Mouse (Mus musculus): ENCODE measurements around the gene Rpusd1.

Rpusd1 gene

DNA sequence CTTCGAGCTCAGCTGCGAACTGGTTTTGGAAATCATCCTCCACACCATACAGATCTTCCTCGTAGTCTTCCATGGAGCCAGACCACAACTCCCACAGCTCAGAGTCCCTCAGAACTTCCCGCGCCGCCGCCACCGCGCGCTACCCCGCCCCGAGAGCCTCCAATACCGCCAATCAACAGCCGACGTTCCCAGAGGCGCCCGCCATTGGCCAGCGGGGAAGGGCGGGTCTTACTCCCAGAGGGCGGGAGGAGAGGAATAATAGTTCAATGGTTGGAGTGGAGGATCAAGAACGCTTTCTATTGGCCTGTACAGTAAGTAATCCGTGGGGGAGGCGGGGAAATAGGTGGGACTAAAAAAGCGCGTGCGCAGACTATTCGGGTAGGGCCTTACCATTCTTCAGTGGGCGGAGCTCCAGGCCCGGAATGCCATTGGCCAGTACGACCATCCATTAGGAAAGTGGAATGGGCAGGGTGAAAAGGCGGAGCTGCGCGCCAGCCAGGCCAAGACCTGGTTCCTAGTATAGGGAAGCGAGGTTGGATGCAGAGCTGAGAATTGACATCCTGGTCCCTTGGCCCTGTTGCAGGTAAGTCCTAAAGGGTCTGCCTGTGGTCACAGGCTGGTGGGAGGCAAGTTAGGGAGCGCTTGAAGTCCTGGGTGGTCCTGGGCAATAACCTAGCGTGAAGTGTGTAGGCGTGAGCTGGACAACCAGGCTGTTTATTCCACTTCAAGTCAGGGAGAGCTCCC, at the start of gene Rpusd1, which contains the start of gene Chtf18:
Gene Rpusd1, plus strand, starts transcription at position 406 of the 744 bp plus-strand sequence.
Gene Chtf18, minus strand, starts transcription at position 155 of the 744 bp plus-strand sequence.
- peak; percentile 93 for DNase-seq (ENCODE audit: low spot score)

DNA sequence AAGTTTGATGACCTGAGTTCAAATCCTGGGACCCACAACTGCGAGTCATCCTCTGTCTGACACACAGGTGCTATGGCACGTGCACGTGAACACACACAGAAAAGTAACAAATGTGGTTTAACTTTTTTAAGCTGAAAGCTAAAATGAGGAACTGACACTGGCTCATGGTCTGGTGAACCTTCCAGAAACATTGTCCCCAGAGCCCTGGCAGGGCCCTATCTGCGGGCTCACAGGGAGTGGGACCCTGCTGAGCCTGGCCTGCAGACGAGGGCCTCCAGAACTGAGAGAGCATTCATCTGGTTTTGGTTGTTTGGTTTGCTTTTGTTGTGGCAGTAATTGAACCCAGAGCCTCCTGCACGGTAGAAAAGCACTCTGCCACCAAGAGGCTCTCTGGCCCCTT, 49.5 kb upstream of the Rpusd1 start:
- DNase-seq (ENCODE audit: low spot score) = no peak

DNA sequence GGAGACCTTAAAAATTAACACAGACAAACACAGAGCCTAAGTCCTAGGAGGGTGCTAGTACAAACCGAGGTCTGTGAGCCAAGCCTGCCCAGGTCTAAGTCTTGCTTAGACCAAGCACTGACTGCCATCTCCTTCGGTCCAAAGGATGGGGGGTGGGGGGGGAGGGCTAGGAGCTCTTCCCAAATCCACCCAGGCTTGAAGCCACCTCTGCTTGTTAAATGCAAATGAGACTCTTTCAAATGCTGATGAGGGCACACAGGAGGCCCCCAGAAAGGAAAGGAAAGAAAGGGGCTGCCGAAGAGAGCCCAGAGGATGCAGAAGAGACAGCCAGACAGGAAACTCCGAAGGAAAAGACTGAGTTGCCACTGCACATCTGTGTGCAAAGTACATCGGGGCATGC, 47.7 kb upstream of the Rpusd1 start:
- no peak for DNase-seq (ENCODE audit: low spot score)

DNA sequence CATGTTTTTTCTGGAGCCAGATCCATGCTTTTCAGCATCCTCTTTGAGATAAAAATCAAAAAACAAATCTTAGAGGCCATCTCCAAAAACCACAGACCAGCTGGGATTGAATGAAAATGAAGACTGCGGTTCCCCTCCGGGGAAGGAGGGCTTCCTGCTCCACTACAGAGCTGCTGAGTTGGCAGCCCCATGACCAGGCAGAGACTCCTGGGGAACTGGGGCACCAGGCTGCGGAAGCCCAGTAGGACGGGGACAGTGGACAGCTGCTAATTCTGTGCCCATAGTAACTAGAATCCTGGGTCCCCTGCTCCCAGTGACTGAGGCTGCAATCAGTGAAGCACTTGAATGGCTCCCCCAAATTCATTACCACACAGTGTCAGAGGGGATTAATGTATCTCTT, 45.8 kb upstream of the Rpusd1 start:
- no peak for DNase-seq (ENCODE audit: low spot score)

DNA sequence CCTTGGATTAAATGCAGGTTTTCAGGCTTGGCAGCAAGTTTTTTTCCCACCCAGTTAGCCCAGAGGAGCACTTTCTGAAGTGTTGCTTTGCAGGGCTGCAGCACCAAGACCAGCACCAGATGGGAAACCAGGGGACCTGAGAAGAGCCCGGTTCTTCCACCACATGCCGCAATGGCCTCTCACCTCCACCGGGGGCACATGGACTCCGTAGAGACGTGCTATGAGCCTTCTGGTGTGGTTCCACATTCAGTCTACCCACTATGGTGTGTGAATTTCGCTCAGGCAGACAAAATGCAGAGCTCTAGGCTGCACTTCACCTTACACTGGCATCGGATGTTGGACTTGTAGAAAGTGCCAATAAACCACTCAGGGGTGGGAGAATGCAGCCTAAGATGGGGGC, 41.1 kb upstream of the Rpusd1 start:
- DNase-seq (ENCODE audit: low spot score) = no peak

DNA sequence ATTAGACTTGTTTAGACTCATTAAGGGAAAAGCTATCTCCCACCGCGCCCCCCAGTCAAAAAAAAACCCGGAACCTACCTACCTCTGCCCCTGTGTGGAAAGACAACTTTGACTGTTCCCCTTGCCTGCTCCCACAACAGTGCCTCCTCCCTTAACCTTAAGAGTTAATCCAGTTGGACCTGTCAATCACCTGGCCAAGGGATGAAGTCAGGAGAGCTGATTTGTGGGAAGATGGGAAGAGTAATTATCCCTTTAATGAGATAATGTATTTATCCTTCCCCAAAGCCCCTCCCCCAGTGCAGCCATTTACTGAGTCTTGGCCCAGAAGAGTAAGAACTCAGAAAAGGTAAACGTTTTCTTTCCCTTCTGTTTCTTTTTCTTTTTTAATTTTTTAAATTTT, 38.5 kb upstream of the Rpusd1 start:
- no peak for DNase-seq (ENCODE audit: low spot score)

DNA sequence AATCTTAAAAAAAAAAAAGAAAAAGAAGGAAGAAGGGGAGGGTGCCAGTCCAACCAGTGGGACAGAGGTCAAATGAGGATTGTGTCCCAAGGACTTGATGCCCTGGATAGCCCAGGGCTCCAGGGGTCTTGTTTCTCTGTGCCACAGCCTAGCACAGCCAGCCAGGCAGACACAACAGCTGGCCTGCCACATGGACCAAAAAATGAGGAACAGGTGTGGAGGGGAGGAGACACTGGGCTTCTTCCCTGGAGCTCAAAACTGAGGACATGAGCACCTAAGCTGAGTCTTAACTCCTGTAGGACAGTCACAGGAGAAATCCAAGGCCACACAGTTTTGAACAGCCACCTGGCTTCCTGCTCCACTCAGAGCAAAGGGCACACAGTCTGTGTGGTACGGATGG, 31.2 kb upstream of the Rpusd1 start:
- DNase-seq (ENCODE audit: low spot score) = no peak

DNA sequence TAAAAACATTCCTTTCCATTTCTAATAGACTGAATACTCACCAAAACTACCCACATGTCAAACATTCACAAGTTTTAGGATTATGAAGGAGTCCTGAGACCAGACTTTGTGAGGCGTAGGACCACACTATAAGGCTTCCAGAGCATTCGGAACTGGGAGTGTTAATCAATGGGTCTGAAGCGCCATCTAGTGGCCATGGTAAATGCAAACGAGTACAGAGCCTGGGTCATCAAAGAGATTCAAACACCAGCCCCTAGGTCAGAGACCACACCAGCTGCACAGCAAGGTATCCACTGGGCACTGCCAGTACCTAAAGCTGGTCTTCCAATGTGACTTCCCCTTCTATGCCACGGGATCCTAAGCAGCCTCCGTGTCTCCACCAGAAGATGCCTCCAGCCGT, 29.0 kb upstream of the Rpusd1 start:
- peak; percentile 23 for DNase-seq (ENCODE audit: low spot score)

DNA sequence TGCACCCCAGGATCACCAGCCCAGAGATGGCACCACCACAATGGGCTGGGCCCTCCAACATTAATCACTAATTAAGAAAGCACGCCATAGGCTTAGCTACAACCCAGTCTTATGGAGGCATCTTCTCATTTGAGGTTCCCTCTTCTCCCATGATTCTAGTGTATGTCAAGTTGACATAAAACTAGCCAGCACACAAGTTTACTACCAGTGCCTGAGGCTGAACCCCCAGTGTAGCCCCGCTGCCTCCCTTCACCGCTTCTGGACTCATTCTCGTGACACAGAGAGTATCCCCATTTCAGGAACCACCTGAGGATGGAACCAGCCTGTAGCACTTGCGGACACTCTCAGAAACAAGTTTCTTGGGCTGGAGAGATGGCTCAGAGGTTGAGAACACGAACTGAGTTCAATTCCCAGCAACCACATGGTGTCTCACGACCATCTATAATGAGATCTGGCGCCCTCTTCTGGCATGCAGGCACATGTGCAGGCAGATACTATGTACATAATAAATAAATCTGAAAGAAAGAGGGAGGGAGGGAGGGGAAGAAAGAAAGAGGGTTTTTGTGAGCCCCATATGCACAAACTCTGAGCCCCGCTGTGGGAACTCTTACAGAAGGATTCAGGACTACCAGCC, 26.5 kb upstream of the Rpusd1 start:
- no peak for DNase-seq (ENCODE audit: low spot score)

DNA sequence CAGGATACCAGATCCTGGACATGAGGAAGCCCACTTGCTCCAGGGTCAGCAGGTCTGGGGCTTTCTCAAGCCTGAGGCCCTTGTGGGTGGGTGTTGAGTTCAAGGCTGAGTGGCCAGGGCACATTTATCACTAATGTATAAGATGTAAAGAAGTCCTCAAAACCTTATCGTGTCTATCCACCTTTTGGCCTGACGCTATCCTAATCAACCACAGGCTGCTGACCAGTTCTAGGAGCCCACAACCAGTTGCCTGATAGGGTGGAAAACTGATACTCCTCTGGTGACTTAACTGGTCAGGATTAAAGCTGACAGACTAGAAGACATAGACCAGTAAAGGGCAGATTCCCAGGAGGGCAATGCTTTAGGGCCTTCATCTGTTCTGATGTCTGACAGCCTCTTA, 17.5 kb upstream of the Rpusd1 start:
- DNase-seq (ENCODE audit: low spot score) = no peak

DNA sequence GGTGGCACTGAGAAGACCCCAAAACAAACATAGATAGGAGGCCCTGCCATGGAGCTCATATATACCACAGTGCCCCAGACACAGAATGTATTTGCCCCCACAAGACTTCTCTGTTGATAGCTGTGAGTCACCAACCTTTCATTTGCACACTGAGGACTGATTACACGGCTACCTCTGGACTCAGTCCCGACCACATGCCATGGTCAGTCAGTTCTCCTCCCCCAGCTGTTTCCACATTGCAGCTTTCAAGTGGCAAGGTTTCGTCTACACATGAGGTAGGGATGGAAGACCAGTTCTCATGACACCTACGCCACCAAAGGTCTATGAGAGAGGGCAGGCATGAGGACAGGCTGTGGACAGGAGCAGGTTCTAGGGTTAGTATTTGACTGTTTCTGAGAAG, 16.3 kb upstream of the Rpusd1 start:
- DNase-seq (ENCODE audit: low spot score) = no peak

DNA sequence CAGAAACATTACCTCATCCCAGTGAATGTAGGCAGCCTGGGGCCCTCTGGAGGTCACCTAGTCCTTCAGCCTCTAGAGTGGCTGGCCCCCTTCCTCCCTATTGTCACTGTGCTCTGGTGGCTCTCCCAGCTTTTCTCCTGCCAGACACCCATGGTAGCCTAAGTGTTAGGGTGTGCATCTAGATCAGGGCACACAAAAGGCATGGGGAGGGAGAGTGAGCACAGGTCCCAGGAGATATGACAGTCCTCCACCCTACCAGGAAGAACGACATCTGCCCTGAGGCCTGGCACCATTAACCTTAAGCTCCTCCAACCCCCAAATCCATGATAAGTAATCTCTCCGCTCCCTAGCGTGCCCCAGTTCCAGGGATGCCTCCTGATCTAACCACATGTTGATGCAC, 11.8 kb upstream of the Rpusd1 start:
- DNase-seq (ENCODE audit: low spot score) = no peak

DNA sequence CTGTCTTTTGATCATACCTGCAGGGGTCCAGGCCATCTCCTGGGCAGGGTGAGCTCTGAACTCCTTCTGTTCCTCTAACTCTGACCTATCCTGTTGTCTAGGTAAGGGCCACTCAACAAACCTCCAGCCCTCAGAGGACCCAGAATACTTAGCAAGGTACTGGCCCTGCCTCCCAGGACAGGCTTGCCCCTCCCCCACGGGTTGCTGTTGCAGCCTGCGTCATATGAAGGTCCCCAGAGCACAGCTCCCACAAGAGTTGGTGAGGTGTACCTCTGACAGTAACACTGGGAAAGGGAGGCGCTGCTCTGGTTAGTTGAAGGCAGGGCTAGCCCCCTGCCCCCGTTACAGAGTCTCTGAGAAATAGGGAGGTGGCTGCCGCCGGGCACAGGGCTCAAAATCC, 11.3 kb upstream of the Rpusd1 start:
- DNase-seq (ENCODE audit: low spot score) = no peak

DNA sequence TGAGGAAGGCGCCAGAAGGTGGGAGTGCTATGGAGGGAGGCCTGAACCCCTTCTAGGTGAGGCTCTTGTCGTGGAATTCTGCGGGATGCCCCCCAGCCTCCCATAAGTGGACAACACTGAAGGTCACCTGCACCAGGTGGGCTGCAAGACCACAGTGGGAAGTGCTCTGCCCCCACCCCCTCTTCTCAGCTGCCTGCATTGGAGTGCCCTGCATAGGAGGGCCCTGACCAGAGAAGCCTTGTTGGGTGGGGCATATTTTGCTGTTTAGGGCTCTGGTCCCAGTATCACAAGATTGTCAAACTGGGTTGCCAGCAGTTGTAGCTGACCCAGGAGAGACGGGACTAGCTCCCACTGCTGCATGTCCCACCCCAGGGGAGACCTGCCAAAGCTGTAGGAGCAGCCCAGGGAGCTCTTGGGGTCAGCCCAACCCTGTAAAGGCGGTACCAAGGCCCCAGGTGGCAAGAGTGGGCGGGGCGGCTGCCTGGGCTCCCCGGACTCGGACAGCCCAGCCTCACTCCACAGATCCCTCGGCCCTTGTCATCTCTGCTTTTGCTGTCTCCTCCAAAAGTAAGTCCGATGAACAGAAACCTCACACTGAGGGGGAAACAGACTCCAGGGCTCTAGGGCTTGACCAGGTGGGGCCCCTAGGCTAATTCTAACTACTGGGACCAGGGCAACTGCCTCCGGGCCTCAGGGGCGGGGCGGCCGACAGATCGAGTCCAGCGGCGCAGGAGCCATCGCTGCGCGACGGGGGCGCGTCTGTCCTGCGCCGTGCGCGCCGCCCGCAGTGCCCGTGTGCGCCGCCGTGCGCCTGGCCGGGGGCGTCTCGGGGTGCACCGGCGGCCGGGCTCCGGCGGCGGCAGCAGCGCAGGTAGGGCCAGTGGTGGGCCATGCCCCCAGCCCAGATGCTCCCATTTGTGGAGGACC, 10.5 kb upstream of the Rpusd1 start, which contains the start of gene Gng13:
Gene Gng13, plus strand, starts transcription at position 461 of the 927 bp plus-strand sequence.
- no peak for DNase-seq (ENCODE audit: low spot score)

DNA sequence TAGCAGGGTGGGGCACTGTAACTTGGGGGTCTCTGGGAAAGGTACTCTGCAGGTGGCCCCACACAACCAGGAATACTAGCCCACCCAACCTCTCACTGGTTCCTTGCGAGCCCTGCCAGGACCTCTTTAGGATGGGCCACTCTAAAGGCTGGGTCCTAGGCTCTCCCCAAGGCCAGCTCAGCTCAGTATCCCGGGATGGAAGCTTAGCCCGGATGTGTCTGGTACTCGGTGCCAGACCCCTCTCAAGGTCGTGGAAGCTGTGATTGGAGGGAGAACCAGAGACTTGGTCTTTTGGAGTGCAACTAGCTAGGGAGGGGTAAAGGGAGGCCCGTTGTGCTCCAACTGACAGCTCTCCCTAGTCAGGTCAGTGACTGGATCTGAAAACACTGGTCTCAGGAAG, 9.8 kb upstream of the Rpusd1 start:
- DNase-seq (ENCODE audit: low spot score) = no peak

DNA sequence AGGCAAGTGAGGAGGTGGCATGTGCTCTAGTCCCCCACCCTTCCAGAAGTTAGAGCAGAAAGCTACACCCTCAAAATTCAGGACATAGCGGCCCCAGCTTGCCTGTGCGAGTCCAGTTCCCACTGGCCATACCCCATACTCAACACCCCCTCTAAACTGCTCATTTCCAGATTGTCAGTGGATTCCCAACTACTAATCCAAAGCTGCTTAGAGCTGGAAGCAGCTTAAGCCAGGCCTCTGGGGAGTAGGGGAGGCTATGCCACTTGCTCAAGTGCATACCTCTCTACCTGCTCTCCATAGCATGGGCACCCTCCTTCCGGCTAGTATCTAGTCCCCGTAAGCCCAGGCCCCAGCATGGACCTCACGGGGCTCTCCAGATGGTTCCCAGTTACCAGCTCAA, 6.0 kb upstream of the Rpusd1 start:
- DNase-seq (ENCODE audit: low spot score) = no peak

DNA sequence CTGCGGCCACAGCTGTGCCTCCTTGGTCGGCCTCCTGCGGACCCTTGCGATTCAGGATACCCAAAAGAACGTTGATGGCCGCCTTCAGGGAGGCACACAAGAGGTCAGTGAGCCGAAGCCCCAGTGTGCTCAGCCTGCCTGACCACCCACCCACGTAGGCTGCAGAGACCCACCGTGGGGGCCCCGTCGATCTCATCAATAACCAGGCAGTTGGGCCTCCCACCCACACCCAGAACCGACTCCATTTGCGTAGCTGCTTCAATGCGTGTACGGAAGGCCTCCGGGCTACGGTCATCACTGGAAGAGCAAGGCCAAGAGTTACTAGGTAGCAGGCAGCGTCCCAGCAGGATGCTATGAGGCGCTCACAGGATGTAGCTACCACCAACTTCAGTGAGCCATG, 4.0 kb upstream of the Rpusd1 start:
- DNase-seq (ENCODE audit: low spot score) = no peak

DNA sequence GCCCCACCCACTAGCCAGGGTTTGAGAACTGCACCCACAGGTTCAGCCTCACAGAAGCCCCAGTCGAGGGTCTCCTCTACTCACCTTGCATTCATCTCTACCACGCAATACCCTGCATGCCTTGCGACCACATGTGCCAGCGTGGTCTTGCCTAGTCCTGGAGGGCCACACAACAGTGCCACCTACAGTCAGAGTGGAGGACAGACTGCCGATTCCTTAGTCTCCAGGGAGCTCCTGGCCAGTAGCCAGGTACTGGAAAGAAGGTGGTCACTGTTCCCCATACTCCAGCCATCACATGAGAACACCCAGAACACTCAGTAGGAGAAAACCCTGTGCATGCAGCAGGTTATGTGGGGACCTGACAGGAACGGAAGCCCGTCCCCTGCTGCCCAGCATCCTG, 3.6 kb upstream of the Rpusd1 start:
- no peak for DNase-seq (ENCODE audit: low spot score)

DNA sequence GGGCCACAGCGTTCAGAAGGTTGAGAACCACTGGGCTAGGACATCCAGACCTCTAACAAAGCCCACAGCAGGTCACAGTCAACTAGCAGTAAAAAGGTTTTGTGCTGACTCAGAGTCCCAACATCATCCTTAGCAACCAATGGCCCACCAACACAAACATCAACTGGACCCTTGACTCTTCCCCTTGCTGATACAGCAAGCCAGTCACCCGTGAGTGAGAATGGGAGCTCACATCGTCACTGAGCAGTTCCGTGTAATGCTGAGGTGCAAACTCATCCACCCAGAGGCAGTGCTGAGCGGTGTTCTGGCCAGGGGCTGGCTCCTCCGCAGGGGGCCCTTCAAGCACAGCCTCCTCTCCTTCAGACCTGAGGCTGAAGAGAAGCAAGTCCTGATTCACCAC, 2.2 kb upstream of the Rpusd1 start:
- DNase-seq (ENCODE audit: low spot score) = no peak

DNA sequence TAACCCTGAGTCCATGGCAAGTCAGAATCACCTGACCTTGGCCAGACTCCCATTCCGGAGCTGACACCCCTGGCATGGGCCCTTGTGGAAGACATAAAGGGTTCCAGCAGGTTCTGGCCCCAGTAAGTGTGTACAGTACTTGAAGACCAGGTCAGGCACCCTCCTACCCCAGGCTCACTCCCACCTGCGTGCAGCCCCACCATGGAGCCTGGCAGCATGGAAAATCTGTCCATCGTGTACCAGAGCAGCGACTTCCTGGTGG, 470 bp downstream of the Rpusd1 start:
- DNase-seq (ENCODE audit: low spot score) = no peak

DNA sequence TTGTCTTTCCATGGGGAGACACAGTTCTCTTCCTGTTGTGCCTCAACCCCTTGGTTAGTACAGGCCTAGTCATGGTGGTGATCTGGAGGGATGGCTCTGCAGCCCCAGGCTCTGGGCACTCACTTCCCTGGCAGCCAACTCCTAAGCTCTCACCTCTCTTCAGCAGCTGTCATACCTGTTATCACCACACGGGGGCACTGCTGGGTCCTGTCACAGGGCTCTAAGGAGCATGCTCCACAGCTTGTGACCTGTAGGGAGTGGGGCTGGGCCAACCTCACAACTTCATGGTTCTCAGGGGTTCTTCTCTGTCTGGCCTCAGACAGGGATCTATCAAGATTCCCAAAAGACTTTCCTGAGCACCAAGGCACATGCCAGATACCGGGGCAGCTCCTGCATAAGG, 4.6 kb downstream of the Rpusd1 start:
- peak; percentile 71 for DNase-seq (ENCODE audit: low spot score)

DNA sequence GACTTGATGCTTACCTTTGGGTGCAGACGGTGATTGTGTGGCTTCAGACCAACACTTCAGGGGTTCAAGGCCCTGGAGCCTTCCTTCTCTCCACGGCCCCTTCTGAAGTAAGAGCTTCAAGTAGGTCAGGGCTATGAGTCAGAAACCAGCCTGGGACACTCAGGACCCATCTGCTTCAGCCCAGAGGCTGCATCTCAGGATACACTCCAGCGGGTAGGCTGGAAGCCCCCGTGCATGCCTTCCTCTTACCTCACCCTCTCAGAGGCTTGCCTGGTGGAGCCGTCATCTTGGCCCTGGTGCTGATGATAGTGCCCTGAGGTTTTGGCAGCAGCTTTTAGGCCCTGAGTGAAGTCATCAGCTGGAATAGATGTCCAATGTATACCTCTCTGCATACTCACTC, 7.8 kb downstream of the Rpusd1 start:
- no peak for DNase-seq (ENCODE audit: low spot score)

DNA sequence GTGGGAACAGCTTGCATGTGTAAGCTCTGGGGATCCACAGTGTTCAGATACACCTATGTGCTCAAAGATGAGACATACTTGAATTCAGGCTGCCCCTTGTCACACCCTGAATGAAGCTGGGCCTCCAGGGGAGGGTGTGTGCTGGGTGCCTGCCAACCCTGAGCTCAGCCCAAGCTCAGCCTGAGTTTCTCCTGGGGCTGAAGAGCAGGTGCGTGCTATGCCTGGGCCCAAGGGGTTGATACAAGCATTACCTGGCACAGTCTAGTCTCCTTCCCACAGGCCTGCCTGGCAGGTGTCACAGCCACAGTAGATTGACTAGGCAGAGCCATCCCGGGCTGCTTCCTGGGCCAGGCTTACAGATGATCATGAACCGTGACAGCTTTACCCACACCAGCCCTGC, 8.3 kb downstream of the Rpusd1 start, which contains the start of gene Mslnl:
Gene Mslnl, plus strand, starts transcription at position 298 of the 400 bp plus-strand sequence.
- DNase-seq (ENCODE audit: low spot score) = no peak

All from ovary, postnatal 10 days (tissue).